Mouse (Mus musculus) forebrain, embryonic 10.5 days (tissue): ENCODE measurements around the gene Tmod4. TPM values are rescaled to one million over a fixed set of nuclear protein-coding genes. Genes with fewer than 3 reads are reported as not detected.
A peak's percentile ranks its signal among the peaks of the same experiment; 100 is the strongest.
"Not testable (repeated sequence)": the region's sequence is repeated elsewhere in the genome, so short reads cannot be mapped to it uniquely, and the experiment has no call there.

ENCODE experiments used
- DNase-seq: peaks from one replicate; pipeline ENCODE4 v3.0.0-alpha.2; 2017; ENCODE audit warnings: low spot score; ENCODE audit errors: extremely low spot score
- H3K27ac ChIP-seq: fragments of 300-500 bp; sonication (generic); 2 replicates; pipeline ENCODE4 v1.5.1; 2016; ENCODE audit warnings: mild to moderate bottlenecking
- H3K27me3 ChIP-seq: fragments of 300-500 bp; sonication (generic); 2 replicates; pipeline ENCODE4 v1.6.1; 2016; ENCODE audit warnings: mild to moderate bottlenecking; ENCODE audit not compliant: poor library complexity, severe bottlenecking
- H3K36me3 ChIP-seq: fragments of 300-500 bp; sonication (generic); replicated peaks from 2 replicates; pipeline ENCODE4 v1.6.1; 2016; ENCODE audit warnings: mild to moderate bottlenecking, moderate library complexity
- H3K4me1 ChIP-seq: fragments of 300-500 bp; sonication (generic); 2 replicates; pipeline ENCODE4 v1.6.1; 2016
- H3K4me3 ChIP-seq: fragments of 300-500 bp; sonication (generic); 2 replicates; pipeline ENCODE4 v1.5.1; 2016; ENCODE audit warnings: mild to moderate bottlenecking, moderate library complexity
- H3K9me3 ChIP-seq: fragments of 300-500 bp; sonication (generic); 2 replicates; pipeline ENCODE4 v1.6.1; 2016; ENCODE audit warnings: mild to moderate bottlenecking, moderate library complexity
- WGBS: fragments of 180-500 bp; shearing (Covaris S2); methylation state at CpG from one replicate; pipeline ENCODE4 v1.1.7; 2016; 5-methylcytosine and 5-hydroxymethylcytosine counted together
- polyA plus RNA-seq: library from polyadenylated mRNA; unstranded; fragments of >200 nt; fragmentation: Nextera tagmentation; extraction: Ambion mirVana; gene quantifications from 2 replicates; pipeline ENCODE4 v1.2.1, GENCODE M21; 2016

Tmod4 gene
- polyA plus RNA-seq, 1 experiment from 2014 or later, result 0.77 TPM

GRCm38 (mm10) chr3:95124972-95125371, 696 bp downstream of the Tmod4 start:
- H3K4me3 ChIP-seq, result no peak overlapping the region
- H3K27ac ChIP-seq, result no peak overlapping the region
- H3K9me3 ChIP-seq, result no peaks in the 10 kb centered on the region
- H3K36me3 ChIP-seq, result peaks cover 61% of the 10 kb centered on the region
- 0 out of 2 replicates have a peak, but pooled peaks cover 7% of the 10 kb centered on the region for H3K4me1 ChIP-seq
- H3K27me3 ChIP-seq, result no peaks in the 10 kb centered on the region
- no peak for DNase-seq
- 61% methylated on average over 5 of the region's 5 CpGs for WGBS

- Histone ChIP-seq H3K27me3 (no peaks in the 10 kb centered on the region), H3K4me3 (no peak overlapping the region), H3K27ac (0 out of 2 replicates have a peak overlapping the region, but pooled peaks have one; percentile 4), H3K4me1 (peaks cover 17% of the 10 kb centered on the region), H3K36me3 (peaks cover 50% of the 10 kb centered on the region), H3K9me3 (no peaks in the 10 kb centered on the region)
- WGBS, result 61% methylated on average over 6 of the region's 6 CpGs
- DNase-seq, result no peak
Measured at GRCm38 (mm10) chr3:95129226-95129651, 5.0 kb downstream of the Tmod4 start.

DNA sequence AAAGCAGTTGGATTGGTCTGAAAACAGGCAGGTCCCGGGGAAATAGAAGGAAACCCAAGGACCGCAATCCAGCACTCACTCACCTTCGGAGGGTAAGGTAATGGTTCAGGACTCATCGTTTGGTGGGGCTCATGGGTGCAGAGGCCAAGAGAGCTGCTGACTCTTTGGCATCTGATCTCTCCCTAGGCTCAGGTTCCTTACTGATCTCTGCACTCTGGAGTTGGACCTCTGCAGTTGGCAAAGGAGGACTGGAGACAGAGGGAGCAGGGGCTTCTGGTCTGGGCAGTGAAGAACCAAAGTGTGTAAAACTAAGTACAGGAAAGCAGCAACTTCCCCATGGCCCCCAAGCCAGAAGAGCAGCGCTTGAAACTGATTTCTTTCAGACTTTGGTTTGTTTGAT, 5.8 kb downstream of the Tmod4 start:
- 87% methylated on average over 5 of the region's 5 CpGs for whole genome bisulfite sequencing
- H3K4me1 ChIP-seq, result peaks cover 17% of the 10 kb centered on the region
- H3K4me3 ChIP-seq, result no peak overlapping the region
- H3K9me3 ChIP-seq, result no peaks in the 10 kb centered on the region
- H3K27me3 ChIP-seq, result no peaks in the 10 kb centered on the region
- H3K36me3 ChIP-seq, result peaks cover 50% of the 10 kb centered on the region
- no peak overlapping the region for H3K27ac ChIP-seq
- DNase-seq, result no peak

DNA sequence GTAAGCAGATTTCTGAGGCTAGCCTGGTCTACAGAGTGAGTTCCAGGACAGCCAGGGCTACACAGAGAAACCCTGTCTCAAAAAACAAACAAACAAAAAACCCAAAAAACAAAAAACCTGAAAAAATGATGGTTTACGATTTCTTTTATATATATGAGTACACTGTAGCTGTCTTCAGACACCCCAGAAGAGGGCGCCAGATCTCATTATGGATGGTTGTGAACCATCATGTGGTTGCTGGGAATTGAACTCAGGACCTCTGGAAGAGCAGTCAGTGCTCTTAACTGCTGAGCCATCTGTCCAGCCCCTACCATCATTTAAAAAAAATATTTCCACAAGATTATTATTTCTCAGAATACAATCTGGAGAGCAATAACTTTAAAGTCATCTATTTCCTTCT, 8.1 kb downstream of the Tmod4 start:
- not testable (repeated sequence) for H3K27me3 ChIP-seq, H3K27ac ChIP-seq, H3K9me3 ChIP-seq, DNase-seq
- Histone ChIP-seq H3K4me3 (peak overlapping the region; percentile 78; the same call in 1 of the 2 replicates), H3K4me1 (peaks cover 28% of the 10 kb centered on the region), H3K36me3 (peaks cover 46% of the 10 kb centered on the region)
- WGBS, result 85% methylated on average over 2 of the region's 2 CpGs

DNA sequence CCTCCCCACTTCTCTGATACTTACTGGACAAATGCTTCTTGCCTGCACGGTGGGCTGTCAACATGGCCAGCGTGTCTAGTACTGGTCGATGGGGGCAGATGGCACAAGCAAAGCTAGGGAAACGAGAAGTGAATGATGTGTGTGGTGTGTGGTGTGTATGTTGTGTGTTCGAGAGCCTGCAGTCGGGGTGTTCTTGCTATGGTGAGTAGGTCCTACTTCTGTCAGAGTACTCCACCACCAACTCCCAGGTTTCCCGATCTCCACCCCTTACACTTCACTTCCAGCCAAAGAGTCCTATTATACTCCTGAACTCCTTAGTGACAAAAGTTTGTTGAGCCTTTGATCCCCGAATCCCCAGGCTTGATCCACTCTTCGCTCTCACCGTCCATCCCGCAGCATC, 8.9 kb downstream of the Tmod4 start:
- Histone ChIP-seq H3K27me3 (no peaks in the 10 kb centered on the region), H3K27ac (peak overlapping the region; percentile 89), H3K36me3 (peaks cover 43% of the 10 kb centered on the region), H3K4me1 (peaks cover 31% of the 10 kb centered on the region), H3K9me3 (no peaks in the 10 kb centered on the region), H3K4me3 (peak overlapping the region; percentile 78)
- DNase-seq, result no peak
- 64% methylated on average over 11 of the region's 11 CpGs for WGBS

DNA sequence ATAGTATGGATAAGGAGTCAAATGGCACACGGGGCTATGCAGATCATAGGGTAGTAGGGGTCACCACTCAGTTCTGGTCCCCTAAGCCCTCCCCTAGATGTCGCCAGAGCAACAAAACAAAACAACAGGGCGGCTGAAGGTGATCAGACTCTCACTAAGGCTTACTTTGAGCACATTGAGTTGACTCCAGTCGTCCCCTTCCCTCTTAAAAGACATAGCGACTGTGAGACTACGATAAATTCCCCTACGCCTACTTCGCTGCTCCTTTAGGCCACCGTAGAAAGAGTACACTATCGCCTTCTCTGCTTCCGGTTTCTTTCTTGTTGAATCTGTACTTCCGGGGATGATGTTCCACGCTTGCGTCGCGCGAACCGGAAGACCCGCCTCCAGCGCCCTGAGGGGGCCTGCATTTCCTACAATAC, 9.4 kb downstream of the Tmod4 start, which contains the start of the genes Scnm1 and Lysmd1:
Scnm1 (minus strand) TSS at position 332 of the 422 bp plus-strand sequence.
Lysmd1 (plus strand) TSS at position 409 of the 422 bp plus-strand sequence.
- peaks cover 38% of the 10 kb centered on the region for H3K36me3 ChIP-seq
- peak within 1 kb of the TSS; percentile 89 for H3K27ac ChIP-seq
- H3K9me3 ChIP-seq, result no peaks in the 10 kb centered on the region
- peaks cover 31% of the 10 kb centered on the region for H3K4me1 ChIP-seq
- WGBS, result 0% methylated on average over 20 of the region's 20 CpGs
- DNase-seq, result peak; percentile 90
- no peaks in the 10 kb centered on the region for H3K27me3 ChIP-seq
- peak within 1 kb of the TSS; percentile 78 for H3K4me3 ChIP-seq

DNA sequence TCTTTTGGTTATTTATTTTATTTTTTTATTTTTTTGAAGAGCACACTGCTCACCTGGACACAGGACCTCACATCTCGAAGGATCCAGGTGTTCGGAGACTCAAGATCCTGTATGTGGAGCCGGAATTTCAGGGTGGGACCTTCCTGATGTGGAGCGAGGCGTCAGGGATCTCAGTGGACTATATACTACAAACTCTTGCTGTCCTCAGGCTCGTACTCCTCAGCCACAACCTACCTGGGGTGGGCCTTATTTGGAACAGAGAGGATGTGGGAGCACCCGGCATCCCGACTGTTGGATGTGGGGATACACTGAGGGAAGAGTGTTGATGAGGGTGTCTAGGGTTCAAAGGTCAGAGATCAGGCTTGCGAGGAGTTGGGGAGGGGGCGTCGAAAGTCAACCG, 9.9 kb downstream of the Tmod4 start:
- peaks cover 29% of the 10 kb centered on the region for H3K4me1 ChIP-seq
- no CpG with 5 or more reads among the region's 12 CpGs for WGBS
- not testable (repeated sequence) for H3K9me3 ChIP-seq, DNase-seq, H3K27me3 ChIP-seq, H3K27ac ChIP-seq
- H3K4me3 ChIP-seq, result peak overlapping the region; percentile 78
- peaks cover 34% of the 10 kb centered on the region for H3K36me3 ChIP-seq

GRCm38 (mm10) chr3:95135023-95135422, 10.7 kb downstream of the Tmod4 start:
- H3K4me1 ChIP-seq, result peaks cover 28% of the 10 kb centered on the region
- 40% methylated on average over 6 of the region's 6 CpGs for WGBS
- peaks cover 32% of the 10 kb centered on the region for H3K36me3 ChIP-seq
- H3K27me3 ChIP-seq, result no peaks in the 10 kb centered on the region
- no peak overlapping the region for H3K27ac ChIP-seq
- no peaks in the 10 kb centered on the region for H3K9me3 ChIP-seq
- peak overlapping the region; percentile 47 for H3K4me3 ChIP-seq
- DNase-seq, result no peak

GRCm38 (mm10) chr3:95135433-95136052, 11.3 kb downstream of the Tmod4 start:
- Histone ChIP-seq H3K36me3 (peaks cover 33% of the 10 kb centered on the region), H3K4me3 (peak overlapping the region; percentile 47), H3K27ac (no peak overlapping the region), H3K9me3 (no peaks in the 10 kb centered on the region), H3K27me3 (no peaks in the 10 kb centered on the region), H3K4me1 (peaks cover 32% of the 10 kb centered on the region)
- WGBS, result 90% methylated on average over 7 of the region's 7 CpGs
- DNase-seq, result no peak

DNA sequence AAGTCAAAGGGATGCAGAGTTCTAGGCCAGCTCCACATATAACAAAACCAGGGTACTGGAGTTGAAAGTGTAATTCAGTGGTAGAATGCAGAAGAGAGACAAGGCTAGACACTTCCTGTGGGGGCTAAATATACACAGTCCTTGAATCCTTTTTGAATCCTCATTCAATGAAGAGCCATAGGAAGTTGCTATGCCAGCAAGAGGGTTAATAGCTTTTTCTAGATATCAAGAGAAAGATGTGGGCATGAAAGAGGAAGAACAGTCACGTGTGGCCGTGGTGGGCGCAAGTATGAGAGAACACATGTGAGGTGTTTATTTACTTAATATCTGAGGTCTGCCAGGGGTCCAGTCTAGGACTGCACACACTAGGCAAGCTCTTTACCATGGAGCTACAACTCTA, 12.1 kb downstream of the Tmod4 start:
- Histone ChIP-seq H3K27me3 (no peaks in the 10 kb centered on the region), H3K4me3 (no peak overlapping the region), H3K36me3 (peaks cover 29% of the 10 kb centered on the region), H3K27ac (no peak overlapping the region), H3K4me1 (peaks cover 32% of the 10 kb centered on the region), H3K9me3 (no peaks in the 10 kb centered on the region)
- no peak for DNase-seq
- WGBS, result 96% methylated on average over 3 of the region's 3 CpGs

- H3K27ac ChIP-seq, result no peak overlapping the region
- no peak for DNase-seq
- H3K4me1 ChIP-seq, result peaks cover 23% of the 10 kb centered on the region
- no peaks in the 10 kb centered on the region for H3K9me3 ChIP-seq
- H3K4me3 ChIP-seq, result peak overlapping the region; percentile 11; the same call in 1 of the 2 replicates
- 72% methylated on average over 25 of the region's 25 CpGs for WGBS
- no peaks in the 10 kb centered on the region for H3K27me3 ChIP-seq
- H3K36me3 ChIP-seq, result peaks cover 14% of the 10 kb centered on the region
Measured at GRCm38 (mm10) chr3:95139586-95140288, 15.5 kb downstream of the Tmod4 start.

- Histone ChIP-seq H3K9me3 (no peaks in the 10 kb centered on the region), H3K36me3 (peaks cover 14% of the 10 kb centered on the region), H3K4me1 (peaks cover 18% of the 10 kb centered on the region), H3K27me3 (no peaks in the 10 kb centered on the region), H3K4me3 (peak overlapping the region; percentile 11; the same call in 1 of the 2 replicates), H3K27ac (no peak overlapping the region)
- no peak for DNase-seq
- WGBS, result 69% methylated on average over 18 of the region's 18 CpGs
Measured at GRCm38 (mm10) chr3:95140289-95140595, 16.0 kb downstream of the Tmod4 start.

DNA sequence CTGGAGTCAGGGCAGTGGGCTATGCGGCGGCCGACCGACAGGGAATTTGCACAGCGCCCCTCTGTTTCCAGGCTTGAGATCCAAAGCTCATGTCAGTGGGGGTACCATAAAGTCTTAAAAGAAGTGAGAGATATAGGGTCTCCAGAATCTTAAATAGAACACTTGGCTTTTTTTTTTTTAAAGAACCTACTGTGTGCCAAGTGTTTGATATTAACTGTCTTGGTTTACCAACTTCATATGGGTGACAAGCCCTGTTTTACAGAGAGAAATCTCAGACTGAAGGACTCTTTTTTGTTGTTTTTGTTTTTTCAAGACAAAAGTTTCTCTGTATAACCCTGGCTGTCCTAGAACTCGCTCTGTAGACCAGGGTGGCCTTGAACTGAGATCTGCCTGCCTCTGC, 16.5 kb downstream of the Tmod4 start:
- H3K9me3 ChIP-seq, result no peaks in the 10 kb centered on the region
- H3K27me3 ChIP-seq, result no peaks in the 10 kb centered on the region
- peaks cover 12% of the 10 kb centered on the region for H3K4me1 ChIP-seq
- DNase-seq, result no peak
- 89% methylated on average over 6 of the region's 6 CpGs for WGBS
- H3K27ac ChIP-seq, result no peak overlapping the region
- H3K4me3 ChIP-seq, result no peak overlapping the region
- H3K36me3 ChIP-seq, result peaks cover 14% of the 10 kb centered on the region
